Mouse (Mus musculus): Measurements from ENCODE around the gene Olfr1120. TPM values are rescaled to one million over a fixed set of nuclear protein-coding genes. Genes with fewer than 3 reads are reported as not detected.

Olfr1120 gene
- polyA plus RNA-seq (2014; fragmentation: Illumina TruSeq; extraction: RNeasy Lipid Tissue Mini Kit (QIAGEN cat#74804); ENCODE audit: low read depth, low replicate concordance), result not detected

GRCm38 (mm10) chr2:87354515-87354914 is at the start of gene Olfr1120:
TSS of gene Olfr1120 (plus strand) at chr2:87354815.

GRCm38 (mm10) chr2:87307281-87307680 is 47.3 kb upstream of the Olfr1120 start, which contains the start of gene Olfr1118:
TSS of gene Olfr1118 (plus strand) at chr2:87307581.

GRCm38 (mm10) chr2:87369595-87369994 is 15.0 kb downstream of the Olfr1120 start, which contains the start of gene Olfr1121:
TSS of gene Olfr1121 (plus strand) at chr2:87369895.

GRCm38 (mm10) chr2:87385549-87385948 is 30.9 kb downstream of the Olfr1120 start, which contains the start of gene Olfr1122:
TSS of gene Olfr1122 (plus strand) at chr2:87385849.

Other genes starting within 250 kb of the Olfr1120 start
- not detected for gene Olfr259, start 240.2 kb upstream of the Olfr1120 start, polyA plus RNA-seq (2014; fragmentation: Illumina TruSeq; extraction: RNeasy Lipid Tissue Mini Kit (QIAGEN cat#74804); ENCODE audit: low read depth, low replicate concordance)
- not detected for gene Olfr1110, start 214.5 kb upstream of the Olfr1120 start, polyA plus RNA-seq (2014; fragmentation: Illumina TruSeq; extraction: RNeasy Lipid Tissue Mini Kit (QIAGEN cat#74804); ENCODE audit: low read depth, low replicate concordance)
- not detected for gene Olfr1111, start 202.2 kb upstream of the Olfr1120 start, polyA plus RNA-seq (2014; fragmentation: Illumina TruSeq; extraction: RNeasy Lipid Tissue Mini Kit (QIAGEN cat#74804); ENCODE audit: low read depth, low replicate concordance)
- not detected for gene Olfr1112, start 167.0 kb upstream of the Olfr1120 start, polyA plus RNA-seq (2014; fragmentation: Illumina TruSeq; extraction: RNeasy Lipid Tissue Mini Kit (QIAGEN cat#74804); ENCODE audit: low read depth, low replicate concordance)
- gene Olfr1113, start 145.8 kb upstream of the Olfr1120 start, polyA plus RNA-seq (2014; fragmentation: Illumina TruSeq; extraction: RNeasy Lipid Tissue Mini Kit (QIAGEN cat#74804); ENCODE audit: low read depth, low replicate concordance), result not detected
- gene Olfr1115, start 106.8 kb upstream of the Olfr1120 start, polyA plus RNA-seq (2014; fragmentation: Illumina TruSeq; extraction: RNeasy Lipid Tissue Mini Kit (QIAGEN cat#74804); ENCODE audit: low read depth, low replicate concordance), result not detected
- gene Olfr1116, start 87.3 kb upstream of the Olfr1120 start, polyA plus RNA-seq (2014; fragmentation: Illumina TruSeq; extraction: RNeasy Lipid Tissue Mini Kit (QIAGEN cat#74804); ENCODE audit: low read depth, low replicate concordance), result not detected
- not detected for gene Olfr1118, start 47.2 kb upstream of the Olfr1120 start, polyA plus RNA-seq (2014; fragmentation: Illumina TruSeq; extraction: RNeasy Lipid Tissue Mini Kit (QIAGEN cat#74804); ENCODE audit: low read depth, low replicate concordance)
- not detected for gene Olfr1121, start 15.1 kb downstream of the Olfr1120 start, polyA plus RNA-seq (2014; fragmentation: Illumina TruSeq; extraction: RNeasy Lipid Tissue Mini Kit (QIAGEN cat#74804); ENCODE audit: low read depth, low replicate concordance)
- not detected for gene Olfr1122, start 31.0 kb downstream of the Olfr1120 start, polyA plus RNA-seq (2014; fragmentation: Illumina TruSeq; extraction: RNeasy Lipid Tissue Mini Kit (QIAGEN cat#74804); ENCODE audit: low read depth, low replicate concordance)
- gene Olfr1123, start 61.8 kb downstream of the Olfr1120 start, polyA plus RNA-seq (2014; fragmentation: Illumina TruSeq; extraction: RNeasy Lipid Tissue Mini Kit (QIAGEN cat#74804); ENCODE audit: low read depth, low replicate concordance), result not detected
- gene Olfr1124, start 75.5 kb downstream of the Olfr1120 start, polyA plus RNA-seq (2014; fragmentation: Illumina TruSeq; extraction: RNeasy Lipid Tissue Mini Kit (QIAGEN cat#74804); ENCODE audit: low read depth, low replicate concordance), result not detected
- not detected for gene Olfr1126, start 99.1 kb downstream of the Olfr1120 start, polyA plus RNA-seq (2014; fragmentation: Illumina TruSeq; extraction: RNeasy Lipid Tissue Mini Kit (QIAGEN cat#74804); ENCODE audit: low read depth, low replicate concordance)
- not detected for gene Pramel7, start 142.3 kb downstream of the Olfr1120 start, polyA plus RNA-seq (2014; fragmentation: Illumina TruSeq; extraction: RNeasy Lipid Tissue Mini Kit (QIAGEN cat#74804); ENCODE audit: low read depth, low replicate concordance)
- gene Pramel6, start 151.8 kb downstream of the Olfr1120 start, polyA plus RNA-seq (2014; fragmentation: Illumina TruSeq; extraction: RNeasy Lipid Tissue Mini Kit (QIAGEN cat#74804); ENCODE audit: low read depth, low replicate concordance), result not detected
- gene Olfr153, start 177.0 kb downstream of the Olfr1120 start, polyA plus RNA-seq (2014; fragmentation: Illumina TruSeq; extraction: RNeasy Lipid Tissue Mini Kit (QIAGEN cat#74804); ENCODE audit: low read depth, low replicate concordance), result not detected
- gene Olfr1128, start 190.7 kb downstream of the Olfr1120 start, polyA plus RNA-seq (2014; fragmentation: Illumina TruSeq; extraction: RNeasy Lipid Tissue Mini Kit (QIAGEN cat#74804); ENCODE audit: low read depth, low replicate concordance), result not detected
- gene Olfr1129, start 219.1 kb downstream of the Olfr1120 start, polyA plus RNA-seq (2014; fragmentation: Illumina TruSeq; extraction: RNeasy Lipid Tissue Mini Kit (QIAGEN cat#74804); ENCODE audit: low read depth, low replicate concordance), result not detected

Data from kidney, adult 10 weeks (tissue).